Mouse (Mus musculus): ENCODE results near the gene Ski.

DNA sequence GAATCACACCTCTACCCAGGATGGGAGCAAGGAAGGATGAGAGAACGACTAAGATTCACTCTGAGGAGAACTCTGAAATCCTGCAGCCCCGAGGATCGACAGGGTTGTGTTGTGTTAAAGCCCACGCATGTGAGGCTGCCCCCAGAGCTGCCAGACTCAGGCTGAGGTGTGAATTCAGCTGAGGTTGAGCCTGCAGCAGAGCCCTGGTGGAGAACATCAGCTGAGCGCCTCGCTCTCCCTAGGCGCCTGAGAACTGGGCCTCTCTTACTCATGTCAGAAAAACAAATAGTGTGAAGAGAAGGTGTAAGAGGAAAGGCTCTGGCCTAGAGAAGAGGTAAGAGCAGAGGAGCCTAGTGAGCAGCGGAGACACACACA lies 63.9 kb downstream of the Ski start:
- TF ChIP-seq CTCF (IDR thresholded peaks at IDR 0.05) (no peak), EP300 (IDR thresholded peaks at IDR 0.05) (no peak)
